Mouse (Mus musculus): ENCODE data around the gene Swsap1. TPM values are rescaled to one million over a fixed set of nuclear protein-coding genes. Genes with fewer than 3 reads are reported as not detected.

The Swsap1 gene
- polyA plus RNA-seq (2015; fragmentation: Nextera tagmentation; extraction: Ambion mirVana): 9.0 TPM in 2 replicates

DNA sequence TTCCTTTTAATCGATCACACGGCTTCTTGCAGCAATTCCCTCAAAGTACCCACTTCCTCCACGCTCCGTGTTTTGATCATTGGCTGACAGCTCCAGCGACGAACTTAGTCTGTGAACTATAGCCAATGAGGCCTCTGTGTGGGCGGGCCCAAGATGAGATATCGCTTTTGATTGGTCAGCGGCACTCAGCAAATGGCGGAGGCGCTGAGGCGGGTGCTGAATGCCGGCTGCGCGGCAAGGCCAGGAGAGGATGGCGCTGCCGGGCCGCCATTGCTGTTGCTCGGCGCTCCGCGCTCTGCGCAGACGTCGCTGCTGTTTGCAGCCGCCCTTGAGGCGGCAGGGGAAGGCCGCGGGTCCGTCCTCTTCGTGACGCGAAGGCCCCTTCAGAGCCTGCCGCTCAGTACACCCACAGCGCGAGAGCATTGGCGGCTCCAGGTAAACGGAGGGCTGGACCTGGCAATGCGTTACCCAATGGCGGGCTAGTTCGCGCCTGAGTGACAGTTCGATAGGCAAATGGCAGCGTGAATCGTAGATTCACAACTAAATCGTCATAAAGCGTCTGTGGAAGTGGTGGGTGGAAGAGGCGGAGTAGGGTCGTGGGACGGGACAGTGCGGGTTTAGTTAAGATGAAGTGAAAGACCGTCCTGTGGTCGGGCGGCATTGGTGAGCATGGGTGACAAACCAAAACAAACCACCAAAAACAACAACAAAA lies at the start of gene Swsap1:
Swsap1 (plus strand) TSS at position 186 of the 712 bp plus-strand sequence.
- peaks cover 17% of the 10 kb centered on the region for H3K4me1 ChIP-seq (ENCODE audit: insufficient read depth, low read length)
- under 1% methylated on average over 54 of the region's 54 CpGs for WGBS
- no peaks in the 10 kb centered on the region for H3K9me3 ChIP-seq (ENCODE audit: low read length)
- H3K4me3 ChIP-seq (ENCODE audit: low read length): peak within 1 kb of the TSS; percentile 76
- peak within 1 kb of the TSS; percentile 91 for H3K27ac ChIP-seq (ENCODE audit: low read length)
- peaks cover 7% of the 10 kb centered on the region; the same call in 1 of the 2 replicates for H3K36me3 ChIP-seq (ENCODE audit: insufficient read depth, low read length)
- ATAC-seq (ENCODE audit: low FRiP score, low TSS enrichment): peak; percentile 97
- H3K9ac ChIP-seq (replicated peaks; ENCODE audit: low read length): peak within 1 kb of the TSS; percentile 78
- H3K27me3 ChIP-seq (ENCODE audit: insufficient read depth, low read length): no peaks in the 10 kb centered on the region; the same call in 1 of the 2 replicates
- H3K4me2 ChIP-seq (replicated peaks; ENCODE audit: low read depth, low read length): peak within 1 kb of the TSS; percentile 72

DNA sequence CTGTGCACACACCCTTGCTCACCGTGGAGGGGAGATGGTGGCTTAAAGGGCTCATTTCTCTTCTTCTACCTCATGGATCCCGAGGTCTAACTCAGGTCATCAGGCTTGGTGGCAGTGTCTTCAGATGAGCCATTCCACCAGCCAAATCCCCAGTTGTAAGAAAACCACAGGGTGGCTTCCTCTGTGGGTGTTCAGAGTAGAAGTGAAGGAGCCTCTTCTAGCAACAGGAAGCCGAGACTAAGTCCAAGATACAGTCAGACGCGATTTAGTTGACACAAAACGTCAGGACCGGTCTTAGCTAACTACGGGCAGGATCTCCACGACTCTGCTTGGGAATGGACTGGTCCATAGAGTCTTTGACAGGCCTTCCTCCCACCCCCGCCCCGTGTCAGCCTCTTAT lies 47.3 kb upstream of the Swsap1 start:
- Histone ChIP-seq H3K9me3 (ENCODE audit: low read length) (no peaks in the 10 kb centered on the region), H3K27ac (ENCODE audit: low read length) (no peak overlapping the region), H3K9ac (replicated peaks; ENCODE audit: low read length) (no peak overlapping the region), H3K36me3 (ENCODE audit: insufficient read depth, low read length) (no peaks in the 10 kb centered on the region), H3K4me2 (replicated peaks; ENCODE audit: low read depth, low read length) (no peak overlapping the region), H3K4me3 (ENCODE audit: low read length) (no peak overlapping the region), H3K4me1 (ENCODE audit: insufficient read depth, low read length) (no peaks in the 10 kb centered on the region), H3K27me3 (ENCODE audit: insufficient read depth, low read length) (no peaks in the 10 kb centered on the region)
- 77% methylated on average over 11 of the region's 11 CpGs for WGBS
- no peak for ATAC-seq (ENCODE audit: low FRiP score, low TSS enrichment)

DNA sequence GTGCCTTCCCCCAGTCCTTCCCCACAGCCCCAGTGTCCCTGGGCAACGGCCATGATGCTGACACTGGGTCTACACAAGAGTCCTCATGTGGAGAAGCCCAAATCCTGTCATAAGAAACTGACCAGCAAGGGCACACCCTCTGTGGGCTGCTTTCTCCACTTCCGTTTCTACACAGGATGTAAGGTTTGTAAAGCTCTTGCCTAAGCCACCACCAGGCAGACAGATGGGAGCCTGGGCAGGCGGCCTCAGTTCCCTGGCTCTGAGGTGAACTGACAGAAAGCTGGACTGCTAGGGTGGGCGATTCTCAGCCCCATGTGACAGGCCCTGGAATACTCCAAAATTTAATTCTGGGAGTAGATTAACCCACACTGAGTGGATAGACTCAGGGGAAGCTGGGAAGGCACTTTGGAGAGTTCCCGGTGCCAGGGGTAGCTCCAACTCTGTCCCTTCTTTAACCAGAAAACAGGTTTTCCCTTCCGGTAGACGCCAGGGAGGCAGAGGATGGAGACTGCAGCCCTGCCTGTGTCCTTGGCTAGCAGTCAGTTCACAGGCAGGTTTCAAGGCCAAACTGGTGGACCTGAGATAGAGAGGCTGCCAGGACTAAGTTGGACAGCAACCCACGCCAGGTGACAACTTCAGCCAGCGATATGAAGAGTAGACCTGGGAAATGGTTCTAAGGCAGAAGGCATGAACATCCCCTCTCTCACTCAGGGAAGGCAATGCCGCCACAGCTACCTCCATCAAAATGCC lies 45.9 kb upstream of the Swsap1 start:
- Histone ChIP-seq H3K36me3 (ENCODE audit: insufficient read depth, low read length) (no peaks in the 10 kb centered on the region), H3K4me3 (ENCODE audit: low read length) (no peak overlapping the region), H3K4me1 (ENCODE audit: insufficient read depth, low read length) (no peaks in the 10 kb centered on the region), H3K27me3 (ENCODE audit: insufficient read depth, low read length) (no peaks in the 10 kb centered on the region), H3K9me3 (ENCODE audit: low read length) (no peaks in the 10 kb centered on the region), H3K27ac (ENCODE audit: low read length) (no peak overlapping the region), H3K4me2 (replicated peaks; ENCODE audit: low read depth, low read length) (no peak overlapping the region), H3K9ac (replicated peaks; ENCODE audit: low read length) (no peak overlapping the region)
- 79% methylated on average over 10 of the region's 10 CpGs for WGBS
- no peak for ATAC-seq (ENCODE audit: low FRiP score, low TSS enrichment)

- H3K9ac ChIP-seq (replicated peaks; ENCODE audit: low read length): peak overlapping the region; percentile 49
- 63% methylated on average over 3 of the region's 3 CpGs for WGBS
Observed at GRCm38 (mm10) chr9:21916851-21917492, 38.6 kb upstream of the Swsap1 start.

DNA sequence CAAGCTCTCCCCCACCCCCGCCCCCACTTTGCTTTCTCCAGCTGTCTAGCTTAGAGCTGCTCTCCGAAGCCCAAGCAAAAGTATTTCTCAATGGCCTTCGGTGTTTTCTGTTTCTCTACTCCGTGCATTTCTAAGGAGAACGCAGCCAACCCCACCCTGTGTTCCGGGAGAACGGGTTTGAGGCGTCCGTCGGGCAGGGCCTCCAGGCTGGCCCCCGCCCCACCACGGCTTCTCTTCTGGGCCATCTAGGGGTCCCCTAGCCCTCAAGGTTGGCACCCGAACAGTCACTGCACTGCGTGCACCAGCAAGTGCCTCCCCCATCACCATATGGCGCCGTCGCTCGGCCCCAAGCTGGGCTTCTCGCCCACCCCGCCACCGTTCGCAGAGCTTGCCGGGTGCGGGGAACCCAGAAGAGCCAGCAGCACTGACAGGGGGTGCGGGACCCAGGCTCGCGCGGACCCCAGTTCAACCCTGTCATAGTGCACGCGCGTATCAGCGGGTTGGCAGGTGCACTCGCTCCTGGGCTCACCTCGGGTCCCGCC lies 38.0 kb upstream of the Swsap1 start:
- Histone ChIP-seq H3K4me3 (ENCODE audit: low read length) (peak overlapping the region; percentile 50), H3K9ac (replicated peaks; ENCODE audit: low read length) (peak overlapping the region; percentile 49), H3K4me2 (replicated peaks; ENCODE audit: low read depth, low read length) (peak overlapping the region; percentile 66), H3K27me3 (ENCODE audit: insufficient read depth, low read length) (no peaks in the 10 kb centered on the region), H3K4me1 (ENCODE audit: insufficient read depth, low read length) (peaks cover 12% of the 10 kb centered on the region; the same call in 1 of the 2 replicates), H3K27ac (ENCODE audit: low read length) (no peak overlapping the region), H3K36me3 (ENCODE audit: insufficient read depth, low read length) (no peaks in the 10 kb centered on the region), H3K9me3 (ENCODE audit: low read length) (no peaks in the 10 kb centered on the region)
- no peak; the same call in none of the 2 replicates for ATAC-seq (ENCODE audit: low FRiP score, low TSS enrichment)
- WGBS: 2% methylated on average over 32 of the region's 35 CpGs

More at GRCm38 (mm10) chr9:21916851-21917492, 38.6 kb upstream of the Swsap1 start:
- Histone ChIP-seq H3K36me3 (ENCODE audit: insufficient read depth, low read length) (no peaks in the 10 kb centered on the region), H3K4me2 (replicated peaks; ENCODE audit: low read depth, low read length) (peak overlapping the region; percentile 66), H3K4me3 (ENCODE audit: low read length) (peak overlapping the region; percentile 50), H3K4me1 (ENCODE audit: insufficient read depth, low read length) (peaks cover 12% of the 10 kb centered on the region; the same call in 1 of the 2 replicates), H3K9me3 (ENCODE audit: low read length) (no peaks in the 10 kb centered on the region), H3K27me3 (ENCODE audit: insufficient read depth, low read length) (no peaks in the 10 kb centered on the region), H3K27ac (ENCODE audit: low read length) (no peak overlapping the region)
- ATAC-seq (ENCODE audit: low FRiP score, low TSS enrichment): no peak

DNA sequence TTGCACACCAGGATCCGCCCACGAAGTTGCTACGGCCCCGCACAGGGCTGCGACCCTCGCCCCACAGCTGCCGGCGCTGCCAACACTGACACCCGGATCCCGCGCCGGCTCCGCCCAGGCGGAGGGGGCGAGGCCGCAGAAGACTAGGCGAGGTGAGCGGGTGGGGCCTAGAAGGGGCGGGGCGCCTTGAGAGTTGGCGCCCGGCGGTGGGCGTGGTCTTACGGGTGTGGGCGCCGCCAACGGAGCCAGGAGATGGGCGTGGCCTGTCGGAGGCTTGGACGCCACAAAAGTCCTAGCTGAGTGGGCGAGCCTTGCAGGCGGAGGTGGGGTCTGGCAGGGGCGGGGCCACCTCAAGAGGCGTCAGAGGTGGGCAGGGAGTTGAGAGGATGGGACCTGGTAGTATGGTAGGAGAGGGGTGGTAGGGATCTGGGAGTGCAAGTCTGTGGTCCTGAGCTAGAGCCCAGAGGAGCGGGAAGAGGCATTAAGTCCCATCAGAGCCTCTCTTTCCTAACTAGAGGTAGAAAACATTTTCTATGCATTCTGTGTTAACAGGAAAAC lies 37.4 kb upstream of the Swsap1 start, which contains the start of gene Rab3d:
Rab3d (minus strand) TSS at position 158 of the 558 bp plus-strand sequence.
- Histone ChIP-seq H3K4me1 (ENCODE audit: insufficient read depth, low read length) (peaks cover 13% of the 10 kb centered on the region; the same call in 1 of the 2 replicates), H3K36me3 (ENCODE audit: insufficient read depth, low read length) (no peaks in the 10 kb centered on the region), H3K4me2 (replicated peaks; ENCODE audit: low read depth, low read length) (peak within 1 kb of the TSS; percentile 66), H3K27ac (ENCODE audit: low read length) (no peak within 1 kb of the TSS), H3K27me3 (ENCODE audit: insufficient read depth, low read length) (no peaks in the 10 kb centered on the region), H3K9me3 (ENCODE audit: low read length) (no peaks in the 10 kb centered on the region), H3K9ac (replicated peaks; ENCODE audit: low read length) (peak within 1 kb of the TSS; percentile 49), H3K4me3 (ENCODE audit: low read length) (peak within 1 kb of the TSS; percentile 50)
- under 1% methylated on average over 35 of the region's 36 CpGs for WGBS
- ATAC-seq (ENCODE audit: low FRiP score, low TSS enrichment): peak; percentile 96

GRCm38 (mm10) chr9:21918692-21919384 lies 36.7 kb upstream of the Swsap1 start:
- WGBS: 22% methylated on average over 5 of the region's 5 CpGs
- Histone ChIP-seq H3K9ac (replicated peaks; ENCODE audit: low read length) (no peak overlapping the region), H3K4me1 (ENCODE audit: insufficient read depth, low read length) (peaks cover 19% of the 10 kb centered on the region), H3K4me3 (ENCODE audit: low read length) (peak overlapping the region; percentile 50; the same call in 1 of the 2 replicates), H3K36me3 (ENCODE audit: insufficient read depth, low read length) (no peaks in the 10 kb centered on the region), H3K9me3 (ENCODE audit: low read length) (no peaks in the 10 kb centered on the region), H3K27me3 (ENCODE audit: insufficient read depth, low read length) (no peaks in the 10 kb centered on the region), H3K4me2 (replicated peaks; ENCODE audit: low read depth, low read length) (peak overlapping the region; percentile 66), H3K27ac (ENCODE audit: low read length) (no peak overlapping the region)
- no peak for ATAC-seq (ENCODE audit: low FRiP score, low TSS enrichment)

- no peak overlapping the region for H3K4me3 ChIP-seq (ENCODE audit: low read length)
- H3K9me3 ChIP-seq (ENCODE audit: low read length): no peaks in the 10 kb centered on the region
- no peak overlapping the region for H3K4me2 ChIP-seq (replicated peaks; ENCODE audit: low read depth, low read length)
- H3K36me3 ChIP-seq (ENCODE audit: insufficient read depth, low read length): 0 out of 2 replicates have a peak, but pooled peaks cover 9% of the 10 kb centered on the region
- no peak overlapping the region for H3K9ac ChIP-seq (replicated peaks; ENCODE audit: low read length)
- H3K27me3 ChIP-seq (ENCODE audit: insufficient read depth, low read length): no peaks in the 10 kb centered on the region
- peaks cover 31% of the 10 kb centered on the region for H3K4me1 ChIP-seq (ENCODE audit: insufficient read depth, low read length)
- no peak overlapping the region; the same call in 1 of the 2 replicates for H3K27ac ChIP-seq (ENCODE audit: low read length)
- no peak for ATAC-seq (ENCODE audit: low FRiP score, low TSS enrichment)
- WGBS: 92% methylated on average over 4 of the region's 4 CpGs
Observed at GRCm38 (mm10) chr9:21923036-21923435, 32.5 kb upstream of the Swsap1 start.
